Mouse (Mus musculus) left cerebral cortex, adult 2 months (tissue): Measurements from ENCODE around the gene Grb10. TPM values are rescaled to one million over a fixed set of nuclear protein-coding genes. Genes with fewer than 3 reads are reported as not detected.

Experiments
- DNase-seq, 2 experiments: peaks; one replicate each; pipeline ENCODE4 v3.0.0; 2021 to 2022; ENCODE audit warnings: low spot score in 2 of 2, mixed read lengths in 1 of 2; ENCODE audit errors: extremely low spot score in 1 of 2
- H3K27ac ChIP-seq: fragments of 200-600 bp; 2 replicates; pipeline ENCODE4 v1.8.1; 2022
- H3K4me3 ChIP-seq: fragments of 200-600 bp; 2 replicates; pipeline ENCODE4 v1.8.1; 2022
- CTCF ChIP-seq: fragments of 200-600 bp; IDR thresholded peaks from 2 replicates; pipeline ENCODE4 v1.8.1; 2022; ENCODE audit warnings: antibody characterized with exemption, mild to moderate bottlenecking, moderate library complexity
- intact Hi-C: fragments of 180-260 bp; cut with DNase I; formaldehyde crosslinking; loops from one replicate; pipeline ENCODE4 v1.15.1; 2025
- total RNA-seq, 2 experiments: library from RNA; stranded (reverse); gene quantifications; 2 replicates each; pipeline ENCODE4 v1.2.3; 2021

Gene Grb10
- total RNA-seq, 2 experiments from 2014 or later: 30.5 to 35.1 TPM

GRCm38 (mm10) chr11:11888051-11888450, 150.4 kb downstream of the Grb10 start:
- DNase-seq: no peak
- intact Hi-C loops: no loop called here
- H3K4me3 ChIP-seq: no peak overlapping the region
- TF ChIP-seq CTCF: no peak
- no peak overlapping the region for H3K27ac ChIP-seq

DNA sequence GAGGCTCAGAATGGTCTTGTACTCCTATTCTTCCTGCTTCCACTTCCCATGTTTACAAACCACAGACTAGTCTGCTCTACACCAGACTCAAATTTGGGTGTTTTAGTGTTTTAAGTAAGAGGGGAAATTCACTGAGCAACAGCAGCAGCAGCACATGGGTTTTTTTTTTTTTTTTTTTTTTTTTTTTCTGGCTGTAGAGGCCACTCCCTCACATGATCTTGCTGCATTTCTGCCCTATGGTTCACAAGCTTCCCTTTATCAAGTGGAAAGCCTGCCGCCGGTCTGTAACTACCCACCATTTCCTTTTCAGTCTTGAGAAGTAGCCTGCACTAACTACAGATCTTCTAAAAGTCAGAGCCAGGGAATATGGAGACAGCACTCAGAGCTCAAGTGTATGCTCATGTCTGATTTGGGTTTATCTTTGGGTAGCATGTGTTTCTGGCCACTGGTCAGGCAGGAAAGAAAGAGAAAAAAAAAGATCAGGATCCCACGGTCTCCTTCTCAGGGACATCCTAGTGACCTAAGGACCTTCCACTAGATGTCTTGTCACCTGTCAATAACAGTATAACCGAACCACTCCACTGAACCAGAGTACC, 152.0 kb downstream of the Grb10 start:
- no peak overlapping the region for H3K4me3 ChIP-seq
- no peak for DNase-seq
- no peak overlapping the region for H3K27ac ChIP-seq
- intact Hi-C loops: no loop called here
- no peak for TF ChIP-seq CTCF

DNA sequence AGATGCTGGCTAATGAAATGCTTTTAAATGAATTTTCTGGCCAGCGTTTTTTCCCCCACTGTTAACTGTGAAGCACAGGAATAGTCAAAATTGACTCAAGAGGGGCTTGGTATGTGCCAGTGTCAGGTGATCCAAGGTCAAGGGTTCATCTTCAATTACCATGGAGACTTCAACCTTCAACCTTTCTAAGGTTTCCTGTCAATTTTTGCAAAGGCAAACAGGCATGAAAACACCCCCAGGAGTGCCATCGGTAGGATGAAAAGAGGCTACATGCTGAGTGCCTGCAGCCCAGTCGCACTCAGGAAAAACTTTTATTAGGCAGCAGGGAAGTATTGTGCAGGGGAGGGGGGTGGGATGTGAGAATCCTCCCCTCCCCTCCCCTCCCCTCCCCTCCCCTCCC, 152.6 kb downstream of the Grb10 start:
- DNase-seq: no peak
- no peak overlapping the region for H3K4me3 ChIP-seq
- intact Hi-C loops: no loop called here
- no peak overlapping the region for H3K27ac ChIP-seq
- TF ChIP-seq CTCF: no peak

DNA sequence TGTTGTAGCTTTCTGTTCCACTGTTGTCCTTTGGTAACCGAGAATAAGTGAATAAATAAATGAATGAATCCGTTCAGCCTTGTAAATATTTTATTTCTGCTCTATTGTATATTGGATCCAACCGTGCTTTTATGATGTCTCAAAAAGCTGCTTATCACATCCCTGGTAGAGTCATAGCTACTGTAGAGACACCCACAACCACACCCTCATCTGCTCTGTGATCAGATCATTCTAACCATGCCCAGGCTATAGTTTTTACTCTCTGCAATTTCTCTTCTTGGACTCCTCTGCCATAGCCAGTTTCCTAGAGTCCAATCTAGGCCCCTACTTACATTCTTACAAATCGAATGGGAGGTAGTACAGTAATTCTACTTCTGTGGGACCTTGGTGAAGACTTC, 153.2 kb downstream of the Grb10 start:
- no peak for TF ChIP-seq CTCF
- H3K4me3 ChIP-seq: no peak overlapping the region
- no peak overlapping the region for H3K27ac ChIP-seq
- intact Hi-C loops: no loop called here
- no peak for DNase-seq

- DNase-seq: no peak
- Histone ChIP-seq H3K27ac (no peak overlapping the region), H3K4me3 (no peak overlapping the region)
- intact Hi-C loops: no loop called here
- no peak for TF ChIP-seq CTCF
Observed at GRCm38 (mm10) chr11:11884533-11885245, 153.8 kb downstream of the Grb10 start.

DNA sequence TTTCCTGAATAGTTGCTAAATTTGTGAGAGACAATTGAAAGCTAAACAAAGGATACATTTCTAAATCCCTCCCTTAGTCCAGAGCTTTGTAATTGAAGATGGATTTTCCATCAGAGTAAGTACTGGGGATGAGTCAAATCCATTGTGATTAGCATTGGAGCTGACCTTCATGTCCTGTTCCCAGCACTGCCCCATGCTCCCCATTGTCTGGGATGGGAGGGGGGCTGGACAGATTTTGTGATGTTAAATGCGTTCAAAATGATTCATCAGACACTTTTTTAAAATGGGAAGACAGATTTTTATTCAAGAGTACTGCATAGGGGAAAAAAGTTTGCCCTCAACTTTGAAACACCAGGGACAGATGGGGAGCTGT, 156.7 kb downstream of the Grb10 start:
- Histone ChIP-seq H3K27ac (no peak overlapping the region), H3K4me3 (no peak overlapping the region)
- intact Hi-C loops: no loop called here
- no peak for TF ChIP-seq CTCF
- no peak for DNase-seq

DNA sequence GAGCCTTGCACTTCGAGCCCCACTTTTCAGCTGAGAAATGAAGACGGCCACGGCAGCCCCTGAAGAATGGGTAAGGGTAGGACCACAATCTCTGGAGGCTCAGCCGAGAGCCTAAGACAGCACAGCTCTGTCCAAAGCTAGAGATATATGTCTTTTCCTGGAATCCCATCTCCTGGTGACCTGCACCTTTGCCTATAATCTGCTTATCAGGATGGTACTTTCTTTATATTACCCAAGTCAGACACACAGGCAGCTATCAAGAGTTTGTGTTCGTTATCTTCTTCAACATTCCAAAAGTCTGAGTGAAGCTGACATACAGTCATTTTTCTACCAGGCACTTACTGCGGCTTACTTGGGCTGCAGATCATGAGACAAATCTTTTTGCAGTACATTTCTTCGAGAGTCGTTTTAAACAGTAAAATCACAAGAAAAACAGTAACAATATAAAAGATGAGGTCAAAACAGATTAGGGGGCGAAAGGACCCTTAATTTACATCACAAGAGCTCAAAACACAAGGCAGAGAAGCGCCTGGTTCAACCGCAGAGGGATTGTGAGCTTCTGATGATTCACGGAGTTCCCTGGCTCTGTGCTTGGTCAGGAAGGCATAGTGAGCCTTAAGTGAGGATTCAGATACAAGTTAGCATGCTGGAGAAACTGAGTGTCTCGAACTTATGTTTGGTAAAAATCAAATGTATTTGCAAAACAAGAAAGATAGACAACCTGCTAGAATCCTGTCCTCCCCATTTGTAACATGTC, 157.3 kb downstream of the Grb10 start:
- no peak for TF ChIP-seq CTCF
- intact Hi-C loops: no loop called here
- no peak for DNase-seq
- Histone ChIP-seq H3K4me3 (no peak overlapping the region), H3K27ac (no peak overlapping the region)

Other genes with a start within 250 kb of the Grb10 start
- 1 to 10 TPM in 1 of 2 experiments, under 1 TPM in 1; 0.77 to 1.0 TPM for gene Fignl1, start 229.7 kb downstream of the Grb10 start, total RNA-seq
- 1 to 10 TPM; 3.6 to 5.8 TPM for gene Ddc, start 140.5 kb downstream of the Grb10 start, total RNA-seq